ENCODE assay signal across 16 mouse cellular contexts in the genomic region with DNA sequence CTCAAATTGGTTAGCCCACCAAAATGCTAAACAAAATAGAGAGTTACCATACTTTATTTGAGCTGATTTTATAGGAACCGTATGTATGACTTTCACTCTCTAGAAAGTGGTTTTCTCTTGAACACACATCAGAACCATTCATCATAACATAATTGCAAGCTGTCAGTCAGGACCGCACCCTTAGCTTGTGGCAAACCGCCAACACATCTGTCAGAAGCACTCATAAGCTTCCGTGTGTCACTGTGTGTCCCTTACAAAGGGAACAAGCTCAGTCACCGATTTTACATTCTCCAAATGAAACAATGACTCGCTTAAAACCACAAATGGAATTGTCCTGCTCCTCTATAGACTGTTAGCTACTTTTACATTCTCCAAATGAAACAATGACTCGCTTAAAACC.
A peak's percentile ranks its signal among the peaks of the same experiment; 100 is the strongest.
DNase-seq lines count a peak whose midpoint lies in the region; ATAC-seq and TF ChIP-seq lines count a peak whose summit lies in the region.
"Had no signal": no experiment of that assay in that cellular context is flagged by ENCODE, and none has a peak within 500 bp of the region (broad histone marks: within the 10 kb centered on the region; RNA-seq: fewer than 3 reads in every experiment).

No protein-coding gene starts in this region.

- H3K9me3 ChIP-seq in intestine, embryonic 15.5 days, result no peaks in the 10 kb centered on the region
- no peaks in the 10 kb centered on the region for H3K9me3 ChIP-seq in intestine, postnatal 0 days (ENCODE audit: control insufficient read depth)
- H3K9me3 ChIP-seq in hindbrain, embryonic 13.5 days, result no peaks in the 10 kb centered on the region
- H3K9me3 ChIP-seq: hindbrain, embryonic 15.5 days; stomach, embryonic 15.5 days had no signal

- H3K27ac ChIP-seq in intestine, embryonic 15.5 days, result no peak overlapping the region
- H3K27ac ChIP-seq in intestine, postnatal 0 days (ENCODE audit: low read depth, low read length), result no peak overlapping the region
- H3K27ac ChIP-seq in hindbrain, embryonic 13.5 days, result no peak overlapping the region
- H3K27ac ChIP-seq: hindbrain, embryonic 15.5 days; kidney, postnatal 0 days; liver, embryonic 14.5 days; stomach, embryonic 15.5 days had no signal

- DNase-seq in CD4-positive helper T cell, adult 2 months (ENCODE audit: low read depth, low spot score), result peak; percentile 23
- DNase-seq in natural killer cell, adult 2 months (ENCODE audit: low spot score in 2 of 2), result peak; percentile 1 to 2
- DNase-seq in layer of hippocampus, adult 11-12 months (ENCODE audit: low spot score), result no peak
- DNase-seq in yolk sac, embryonic 10.5 days (ENCODE audit: low spot score), result no peak
- DNase-seq: cerebellum, adult 11 months; midbrain, embryonic 14.5 days; right cerebral cortex, postnatal 25 days had no signal

- WGBS in intestine, embryonic 15.5 days, result 69% methylated on average over 7 of the region's 7 CpGs
- 42% methylated on average over 7 of the region's 7 CpGs for WGBS in intestine, postnatal 0 days
- WGBS in hindbrain, embryonic 13.5 days, result 74% methylated on average over 7 of the region's 7 CpGs

- ATAC-seq in intestine, embryonic 15.5 days, result peak; percentile 68; the same call in 1 of the 2 replicates
- ATAC-seq in intestine, postnatal 0 days, result no peak
- ATAC-seq in erythroblast, adult 5-6 weeks (replicated peaks; ENCODE audit: low FRiP score, poor library complexity, severe bottlenecking), result peak; percentile 51; the same call in 1 of the 2 replicates
- no peak for ATAC-seq in hindbrain, embryonic 13.5 days (ENCODE audit: low FRiP score)

- no peak overlapping the region for H3K9ac ChIP-seq in intestine, embryonic 15.5 days
- H3K9ac ChIP-seq in intestine, postnatal 0 days (ENCODE audit: low read depth, low read length), result no peak overlapping the region
- H3K9ac ChIP-seq in hindbrain, embryonic 13.5 days, result no peak overlapping the region
- H3K9ac ChIP-seq: hindbrain, embryonic 15.5 days; liver, embryonic 14.5 days; stomach, embryonic 15.5 days had no signal

- TF ChIP-seq CTCF in intestine, postnatal 0 days (IDR thresholded peaks at IDR 0.05; ENCODE audit: low read depth), result no peak

- no peaks in the 10 kb centered on the region for H3K36me3 ChIP-seq in intestine, embryonic 15.5 days
- H3K36me3 ChIP-seq in intestine, postnatal 0 days (ENCODE audit: control insufficient read depth, insufficient read depth), result no peaks in the 10 kb centered on the region
- no peaks in the 10 kb centered on the region for H3K36me3 ChIP-seq in hindbrain, embryonic 13.5 days
- H3K36me3 ChIP-seq: hindbrain, embryonic 15.5 days; stomach, embryonic 15.5 days had no signal

- no peak overlapping the region for H3K4me3 ChIP-seq in intestine, embryonic 15.5 days (replicated peaks)
- H3K4me3 ChIP-seq in intestine, postnatal 0 days (ENCODE audit: low read depth, low read length), result no peak overlapping the region
- no peak overlapping the region for H3K4me3 ChIP-seq in hindbrain, embryonic 13.5 days
- H3K4me3 ChIP-seq: hindbrain, embryonic 15.5 days; stomach, embryonic 15.5 days had no signal

- H3K27me3 ChIP-seq in intestine, embryonic 15.5 days (replicated peaks), result no peaks in the 10 kb centered on the region
- no peaks in the 10 kb centered on the region for H3K27me3 ChIP-seq in intestine, postnatal 0 days (replicated peaks; ENCODE audit: control insufficient read depth, insufficient read depth, low read length)
- no peaks in the 10 kb centered on the region for H3K27me3 ChIP-seq in hindbrain, embryonic 13.5 days
- H3K27me3 ChIP-seq: hindbrain, embryonic 15.5 days; stomach, embryonic 15.5 days had no signal

- no peaks in the 10 kb centered on the region for H3K4me1 ChIP-seq in intestine, embryonic 15.5 days (replicated peaks)
- no peaks in the 10 kb centered on the region for H3K4me1 ChIP-seq in intestine, postnatal 0 days (replicated peaks; ENCODE audit: control insufficient read depth, insufficient read depth, low read length)
- H3K4me1 ChIP-seq in hindbrain, embryonic 13.5 days (replicated peaks), result no peaks in the 10 kb centered on the region
- H3K4me1 ChIP-seq: hindbrain, embryonic 15.5 days; stomach, embryonic 15.5 days had no signal

- H3K4me2 ChIP-seq in intestine, embryonic 15.5 days (replicated peaks), result no peak overlapping the region
- no peak overlapping the region for H3K4me2 ChIP-seq in intestine, postnatal 0 days (replicated peaks; ENCODE audit: low read depth)
- no peak overlapping the region for H3K4me2 ChIP-seq in hindbrain, embryonic 13.5 days
- H3K4me2 ChIP-seq: heart, embryonic 11.5 days; hindbrain, embryonic 15.5 days; stomach, embryonic 15.5 days had no signal

Comparison
In these comparisons a context has a peak if more than half of its experiments do, and no peak if none do; other contexts are left out.
1. ATAC-seq: peak in intestine, embryonic 15.5 days (single experiment) and erythroblast, adult 5-6 weeks (single experiment); none in intestine, postnatal 0 days (single experiment) and hindbrain, embryonic 13.5 days (single experiment).
2. DNase-seq: peak in CD4-positive helper T cell, adult 2 months (single experiment) and natural killer cell, adult 2 months (2 of 2); none in layer of hippocampus, adult 11-12 months (single experiment) and yolk sac, embryonic 10.5 days (single experiment).